ENCODE assay signal across 20 mouse cellular contexts in the genomic region with DNA sequence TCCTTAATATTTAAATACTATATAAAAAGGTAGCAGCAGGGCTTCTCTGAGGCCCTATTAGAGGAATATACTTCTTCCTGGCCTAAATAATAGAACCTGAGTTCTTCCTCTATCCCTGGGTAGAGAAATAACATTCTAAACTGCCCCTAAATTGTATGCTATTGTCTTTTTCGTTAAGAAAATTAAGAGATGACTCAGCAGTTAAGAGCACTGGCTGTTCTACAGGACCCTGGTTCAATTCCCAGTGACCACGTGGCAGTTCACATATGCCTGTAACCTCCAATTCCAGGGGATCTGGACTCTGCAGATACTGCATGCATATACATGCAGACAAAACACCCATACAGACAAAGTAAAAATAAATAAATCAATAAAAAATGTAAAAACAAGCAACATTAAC. TPM values are rescaled to one million over a fixed set of nuclear protein-coding genes. Genes with fewer than 3 reads are reported as not detected.
DNase-seq lines count a peak whose midpoint lies in the region; ATAC-seq and TF ChIP-seq lines count a peak whose summit lies in the region.
"Had no signal": no experiment of that assay in that cellular context is flagged by ENCODE, and none has a peak within 500 bp of the region (broad histone marks: within the 10 kb centered on the region; RNA-seq: fewer than 3 reads in every experiment).

No protein-coding gene starts in this region.

- intact Hi-C loops in left cerebral cortex, postnatal 36 days (cut with DNase I) = no loop called here

- no peaks in the 10 kb centered on the region for H3K79me2 ChIP-seq in CH12.LX (replicated peaks; ENCODE audit: control insufficient read depth, extremely low read depth, insufficient read depth, poor library complexity, severe bottlenecking)

- no peak for TF ChIP-seq RAD21 in CH12.LX (IDR thresholded peaks at IDR 0.05; ENCODE audit: low read depth, low read length)

- no peak overlapping the region for H3K4me3 ChIP-seq in intestine, embryonic 15.5 days (replicated peaks)
- no peak overlapping the region for H3K4me3 ChIP-seq in intestine, embryonic 16.5 days (ENCODE audit: low read length)
- H3K4me3 ChIP-seq in CH12.LX (replicated peaks in 1 of 3; ENCODE audit: low read depth in 2 of 3, low read length in 2 of 3, poor library complexity in 1 of 3) = no peak overlapping the region
- no peak overlapping the region for H3K4me3 ChIP-seq in ES-E14 (ENCODE audit: insufficient read depth in 1 of 2, low read depth in 1 of 2, low read length in 2 of 2, poor library complexity in 1 of 2, severe bottlenecking in 1 of 2)
- H3K4me3 ChIP-seq: embryonic facial prominence, embryonic 10.5 days; embryonic facial prominence, embryonic 12.5 days; forebrain, embryonic 13.5 days; forebrain, embryonic 15.5 days had no signal

- H3K27ac ChIP-seq in intestine, embryonic 15.5 days = no peak overlapping the region
- H3K27ac ChIP-seq in intestine, embryonic 16.5 days (ENCODE audit: low read length) = no peak overlapping the region
- H3K27ac ChIP-seq in CH12.LX (ENCODE audit: insufficient read depth, low read depth) (no peak overlapping the region), ES-E14 (ENCODE audit: insufficient read depth, low read depth, low read length, poor library complexity, severe bottlenecking) (no peak overlapping the region)
- H3K27ac ChIP-seq: embryonic facial prominence, embryonic 10.5 days; embryonic facial prominence, embryonic 12.5 days; forebrain, embryonic 13.5 days; forebrain, embryonic 15.5 days had no signal

- peaks cover 9% of the 10 kb centered on the region; the same call in 1 of the 2 replicates for H3K4me1 ChIP-seq in intestine, embryonic 15.5 days (replicated peaks)
- peaks cover 6% of the 10 kb centered on the region for H3K4me1 ChIP-seq in intestine, embryonic 16.5 days (ENCODE audit: control insufficient read depth, insufficient read depth, low read length)
- H3K4me1 ChIP-seq in CH12.LX (ENCODE audit: control insufficient read depth in 1 of 2, insufficient read depth in 2 of 2) (peaks cover 6 to 23% of the 10 kb centered on the region in 2 experiments), ES-E14 (ENCODE audit: control insufficient read depth in 2 of 2, insufficient read depth in 2 of 2, low read length in 2 of 2, poor library complexity in 1 of 2) (peaks cover 0 to 8% of the 10 kb centered on the region in 2 experiments; a peak in 3 of 4 replicates)

- no peaks in the 10 kb centered on the region for H3K9me3 ChIP-seq in intestine, embryonic 15.5 days
- H3K9me3 ChIP-seq in intestine, embryonic 16.5 days (ENCODE audit: control insufficient read depth, low read length) = no peaks in the 10 kb centered on the region
- no peaks in the 10 kb centered on the region for H3K9me3 ChIP-seq in CH12.LX (replicated peaks; ENCODE audit: low read length)
- H3K9me3 ChIP-seq in ES-E14 (ENCODE audit: control insufficient read depth, insufficient read depth, low read depth, low read length) = no peaks in the 10 kb centered on the region
- H3K9me3 ChIP-seq: embryonic facial prominence, embryonic 12.5 days; forebrain, embryonic 13.5 days; forebrain, embryonic 15.5 days had no signal

- 0 out of 2 replicates have a peak, but pooled peaks have one; percentile 6 for ATAC-seq in intestine, embryonic 15.5 days
- no peak for ATAC-seq in intestine, embryonic 16.5 days
- ATAC-seq: forebrain, embryonic 13.5 days; forebrain, embryonic 15.5 days; forebrain, postnatal 0 days had no signal

- DNase-seq in CH12.LX (ENCODE audit: extremely low read depth) = no peak
- no peak for DNase-seq in ES-E14 (ENCODE audit: low read depth, low spot score)
- no peak for DNase-seq in left cerebral cortex, postnatal 36 days (ENCODE audit: low spot score in 2 of 2)
- no peak for DNase-seq in adrenal gland, postnatal 10 days
- DNase-seq: adrenal gland, adult 2 months; adrenal gland, postnatal 36 days; B cell, adult 2 months; cerebellum, adult 11-12 months; cerebellum, adult 2 months; cerebellum, adult 9-10 months; cerebellum, postnatal 25 days had no signal

- dilution Hi-C loops in CH12.LX (cut with MboI; ENCODE audit: extremely low pct_ligation_motif_present, extremely low pct_unique_long_range_greater_than_20kb, low sequenced_read_pairs) = no loop called here

- no peak for TF ChIP-seq EP300 in CH12.LX (IDR thresholded peaks at IDR 0.05; ENCODE audit: low read length)

- H3K4me2 ChIP-seq in intestine, embryonic 15.5 days (replicated peaks) = no peak overlapping the region
- no peak overlapping the region for H3K4me2 ChIP-seq in intestine, embryonic 16.5 days (ENCODE audit: low read depth, low read length)
- H3K4me2 ChIP-seq in CH12.LX (ENCODE audit: insufficient read depth, low read depth, poor library complexity, severe bottlenecking) = no peak overlapping the region
- H3K4me2 ChIP-seq: embryonic facial prominence, embryonic 12.5 days; forebrain, embryonic 13.5 days; forebrain, embryonic 15.5 days had no signal

- no peak for TF ChIP-seq CTCF in CH12.LX (conservative IDR thresholded peaks at IDR 0.05 in 1 of 2, IDR thresholded peaks at IDR 0.05 in 1 of 2; ENCODE audit: low read depth in 2 of 2, low read length in 2 of 2)

- TF ChIP-seq POLR2A in CH12.LX (IDR thresholded peaks at IDR 0.05; ENCODE audit: low read depth, low read length) = no peak

- no peaks in the 10 kb centered on the region for H3K27me3 ChIP-seq in intestine, embryonic 15.5 days (replicated peaks)
- H3K27me3 ChIP-seq in intestine, embryonic 16.5 days (replicated peaks; ENCODE audit: control insufficient read depth, insufficient read depth, low read length) = no peaks in the 10 kb centered on the region
- H3K27me3 ChIP-seq in CH12.LX (replicated peaks) = no peaks in the 10 kb centered on the region
- H3K27me3 ChIP-seq: embryonic facial prominence, embryonic 12.5 days; forebrain, embryonic 13.5 days; forebrain, embryonic 15.5 days had no signal

- WGBS in intestine, embryonic 15.5 days = 79% methylated on average over 2 of the region's 2 CpGs
- WGBS in intestine, embryonic 16.5 days = 78% methylated on average over 2 of the region's 2 CpGs

- no peak overlapping the region for H3K9ac ChIP-seq in intestine, embryonic 15.5 days
- no peak overlapping the region for H3K9ac ChIP-seq in intestine, embryonic 16.5 days (ENCODE audit: low read depth, low read length)
- H3K9ac ChIP-seq in CH12.LX (ENCODE audit: insufficient read depth, low read depth) = no peak overlapping the region
- H3K9ac ChIP-seq in ES-E14 (ENCODE audit: insufficient read depth, low read depth, low read length, poor library complexity, severe bottlenecking) = no peak overlapping the region
- H3K9ac ChIP-seq: embryonic facial prominence, embryonic 12.5 days; forebrain, embryonic 13.5 days; forebrain, embryonic 15.5 days; forebrain, postnatal 0 days had no signal

- no peaks in the 10 kb centered on the region for H3K36me3 ChIP-seq in intestine, embryonic 15.5 days
- H3K36me3 ChIP-seq in intestine, embryonic 16.5 days (ENCODE audit: control insufficient read depth, insufficient read depth, low read length) = no peaks in the 10 kb centered on the region
- H3K36me3 ChIP-seq in CH12.LX (replicated peaks in 1 of 2; ENCODE audit: control insufficient read depth in 1 of 2, insufficient read depth in 1 of 2, low read length in 1 of 2) = peaks cover 0 to 5% of the 10 kb centered on the region in 2 experiments
- H3K36me3 ChIP-seq in ES-E14 (ENCODE audit: control insufficient read depth, insufficient read depth, low read length, poor library complexity, severe bottlenecking) = peaks cover 2% of the 10 kb centered on the region; the same call in 1 of the 2 replicates
- H3K36me3 ChIP-seq: forebrain, embryonic 15.5 days had no signal

- in situ Hi-C loops in CH12.LX (cut with MboI; ENCODE audit: low pct_ligation_motif_present, low pct_unique_long_range_greater_than_20kb, low sequenced_read_pairs) (no loop called here), ES-E14 (cut with MboI; ENCODE audit: low sequenced_read_pairs in 2 of 2, unreplicated experiment in 2 of 2) (no loop called here)

TF ChIP-seq in CH12.LX, 34 proteins besides CTCF, POLR2A, EP300 and RAD21:
- 0 out of 2 replicates have a peak, but pooled peaks have one; percentile 69 for TF ChIP-seq MAFK (IDR thresholded peaks at IDR 0.05; ENCODE audit: insufficient replicate concordance, low read length)
- no peak for TF ChIP-seq JUND (conservative IDR thresholded peaks at IDR 0.05; ENCODE audit: low read depth, low read length)
- TF ChIP-seq TCF12 (IDR thresholded peaks at IDR 0.05; ENCODE audit: low read depth, low read length) = no peak
TF ChIP-seq in CH12.LX: peak in this region for 1.

TF ChIP-seq in ES-E14, 5 proteins besides CTCF, POLR2A, EP300 and RAD21:
- TF ChIP-seq HCFC1 (IDR thresholded peaks at IDR 0.05; ENCODE audit: borderline replicate concordance, insufficient read depth, low read length) (no peak), MAFK (IDR thresholded peaks at IDR 0.05; ENCODE audit: insufficient read depth, low read depth, low read length) (peak; percentile 58; the same call in 1 of the 2 replicates)

RNA-seq across cellular contexts. Expression of gene Cd164, which starts 24.6 kb away (rescaled TPM):
- 166 and 185 TPM in 2 replicates for polyA plus RNA-seq in intestine, embryonic 15.5 days (2015; fragmentation: Nextera tagmentation; extraction: Ambion mirVana)
- polyA plus RNA-seq in intestine, embryonic 16.5 days (2015; fragmentation: Nextera tagmentation; extraction: Ambion mirVana) = 186 and 195 TPM in 2 replicates
- total RNA-seq in CH12.LX (2012; rRNA removed) (41.0 and 43.6 TPM in 2 replicates), CH12.LX (2014; rRNA removed) (140 and 151 TPM in 2 replicates), ES-E14 (2012; rRNA removed) (112 and 127 TPM in 2 replicates)
- 163 and 191 TPM in 2 replicates for polyA plus RNA-seq in CH12.LX (2012; ENCODE audit: insufficient read length, low read depth)
- total RNA-seq in left cerebral cortex, postnatal 36 days (2021) = 10 to 100 TPM; 59.0 to 64.6 TPM
- 100 to 1,000 TPM; 181 to 183 TPM for total RNA-seq in adrenal gland, postnatal 10 days (2021)

RNA-seq across cellular contexts. Expression of gene Ppil6, which starts 53.6 kb away (rescaled TPM):
- 0.57 and 0.63 TPM in 2 replicates for polyA plus RNA-seq in intestine, embryonic 15.5 days (2015; fragmentation: Nextera tagmentation; extraction: Ambion mirVana)
- polyA plus RNA-seq in intestine, embryonic 16.5 days (2015; fragmentation: Nextera tagmentation; extraction: Ambion mirVana) = 0.36 and 0.93 TPM in 2 replicates
- total RNA-seq in CH12.LX (2012; rRNA removed) = not detected in 2 replicates
- total RNA-seq in CH12.LX (2014; rRNA removed) = not detected in 2 replicates
- polyA plus RNA-seq in CH12.LX (2012; ENCODE audit: insufficient read length, low read depth) = not detected in 2 replicates
- 0.53 TPM in 1 of 2 replicates, not detected in the other for total RNA-seq in ES-E14 (2012; rRNA removed)
- total RNA-seq in left cerebral cortex, postnatal 36 days (2021) = 1 to 10 TPM; 6.5 to 9.3 TPM
- 1 to 10 TPM in 1 of 2 experiments, under 1 TPM in 1; 0.33 to 1.1 TPM for total RNA-seq in adrenal gland, postnatal 10 days (2021)
- total RNA-seq: MEL had no signal
- polyA plus RNA-seq: CD4-positive, CD25-positive, alpha-beta regulatory T cell, adult 4 months had no signal

RNA-seq across cellular contexts. Expression of gene Smpd2, which starts 53.7 kb away (rescaled TPM):
- 50.2 and 56.2 TPM in 2 replicates for polyA plus RNA-seq in intestine, embryonic 15.5 days (2015; fragmentation: Nextera tagmentation; extraction: Ambion mirVana)
- 62.7 and 68.9 TPM in 2 replicates for polyA plus RNA-seq in intestine, embryonic 16.5 days (2015; fragmentation: Nextera tagmentation; extraction: Ambion mirVana)
- total RNA-seq in CH12.LX (2012; rRNA removed) (15.4 and 15.7 TPM in 2 replicates), CH12.LX (2014; rRNA removed) (8.9 and 11.0 TPM in 2 replicates), ES-E14 (2012; rRNA removed) (31.7 and 54.8 TPM in 2 replicates)
- 11.1 and 11.3 TPM in 2 replicates for polyA plus RNA-seq in CH12.LX (2012; ENCODE audit: insufficient read length, low read depth)
- 10 to 100 TPM; 18.5 to 20.6 TPM for total RNA-seq in left cerebral cortex, postnatal 36 days (2021)
- 10 to 100 TPM; 23.6 to 29.0 TPM for total RNA-seq in adrenal gland, postnatal 10 days (2021)
